Mouse (Mus musculus): ENCODE results near the gene Cdkn1b. TPM values are rescaled to one million over a fixed set of nuclear protein-coding genes. Genes with fewer than 3 reads are reported as not detected.

Cdkn1b gene
- total RNA-seq (2017), result 74.5 and 98.0 TPM in 2 replicates

GRCm38 (mm10) chr6:134920190-134921013 lies at the start of gene Cdkn1b:
Gene Cdkn1b (plus strand): TSS chr6:134920401.
- peak; percentile 75 to 79 for ATAC-seq (replicated peaks in 1 of 2; ENCODE audit: insufficient read depth in 1 of 2, low FRiP score in 2 of 2, low TSS enrichment in 1 of 2, low read depth in 1 of 2, poor library complexity in 2 of 2, severe bottlenecking in 2 of 2)

GRCm38 (mm10) chr6:134870887-134871286 lies 49.3 kb upstream of the Cdkn1b start:
- no peak for ATAC-seq (replicated peaks in 1 of 2; ENCODE audit: insufficient read depth in 1 of 2, low FRiP score in 2 of 2, low TSS enrichment in 1 of 2, low read depth in 1 of 2, poor library complexity in 2 of 2, severe bottlenecking in 2 of 2)

- ATAC-seq (replicated peaks in 1 of 2; ENCODE audit: insufficient read depth in 1 of 2, low FRiP score in 2 of 2, low TSS enrichment in 1 of 2, low read depth in 1 of 2, poor library complexity in 2 of 2, severe bottlenecking in 2 of 2), result no peak
Observed at GRCm38 (mm10) chr6:134872236-134872635, 48.0 kb upstream of the Cdkn1b start.

GRCm38 (mm10) chr6:134873018-134873417 lies 47.2 kb upstream of the Cdkn1b start:
- no peak for ATAC-seq (replicated peaks in 1 of 2; ENCODE audit: insufficient read depth in 1 of 2, low FRiP score in 2 of 2, low TSS enrichment in 1 of 2, low read depth in 1 of 2, poor library complexity in 2 of 2, severe bottlenecking in 2 of 2)

GRCm38 (mm10) chr6:134876795-134877194 lies 43.4 kb upstream of the Cdkn1b start:
- ATAC-seq (replicated peaks in 1 of 2; ENCODE audit: insufficient read depth in 1 of 2, low FRiP score in 2 of 2, low TSS enrichment in 1 of 2, low read depth in 1 of 2, poor library complexity in 2 of 2, severe bottlenecking in 2 of 2), result peak in 1 of 2 experiments; percentile 58; a peak in 2 of 4 replicates

GRCm38 (mm10) chr6:134877276-134877675 lies 42.9 kb upstream of the Cdkn1b start:
- no peak for ATAC-seq (replicated peaks in 1 of 2; ENCODE audit: insufficient read depth in 1 of 2, low FRiP score in 2 of 2, low TSS enrichment in 1 of 2, low read depth in 1 of 2, poor library complexity in 2 of 2, severe bottlenecking in 2 of 2)

GRCm38 (mm10) chr6:134877892-134878291 lies 42.3 kb upstream of the Cdkn1b start:
- ATAC-seq (replicated peaks in 1 of 2; ENCODE audit: insufficient read depth in 1 of 2, low FRiP score in 2 of 2, low TSS enrichment in 1 of 2, low read depth in 1 of 2, poor library complexity in 2 of 2, severe bottlenecking in 2 of 2), result no peak

GRCm38 (mm10) chr6:134879556-134879955 lies 40.6 kb upstream of the Cdkn1b start:
- ATAC-seq (replicated peaks in 1 of 2; ENCODE audit: insufficient read depth in 1 of 2, low FRiP score in 2 of 2, low TSS enrichment in 1 of 2, low read depth in 1 of 2, poor library complexity in 2 of 2, severe bottlenecking in 2 of 2), result no peak

GRCm38 (mm10) chr6:134880046-134880445 lies 40.2 kb upstream of the Cdkn1b start:
- ATAC-seq (replicated peaks in 1 of 2; ENCODE audit: insufficient read depth in 1 of 2, low FRiP score in 2 of 2, low TSS enrichment in 1 of 2, low read depth in 1 of 2, poor library complexity in 2 of 2, severe bottlenecking in 2 of 2), result no peak

GRCm38 (mm10) chr6:134883661-134884060 lies 36.5 kb upstream of the Cdkn1b start:
- no peak for ATAC-seq (replicated peaks in 1 of 2; ENCODE audit: insufficient read depth in 1 of 2, low FRiP score in 2 of 2, low TSS enrichment in 1 of 2, low read depth in 1 of 2, poor library complexity in 2 of 2, severe bottlenecking in 2 of 2)

GRCm38 (mm10) chr6:134885515-134885914 lies 34.7 kb upstream of the Cdkn1b start:
- no peak for ATAC-seq (replicated peaks in 1 of 2; ENCODE audit: insufficient read depth in 1 of 2, low FRiP score in 2 of 2, low TSS enrichment in 1 of 2, low read depth in 1 of 2, poor library complexity in 2 of 2, severe bottlenecking in 2 of 2)

GRCm38 (mm10) chr6:134886475-134886874 lies 33.7 kb upstream of the Cdkn1b start:
- no peak for ATAC-seq (replicated peaks in 1 of 2; ENCODE audit: insufficient read depth in 1 of 2, low FRiP score in 2 of 2, low TSS enrichment in 1 of 2, low read depth in 1 of 2, poor library complexity in 2 of 2, severe bottlenecking in 2 of 2)

- ATAC-seq (replicated peaks in 1 of 2; ENCODE audit: insufficient read depth in 1 of 2, low FRiP score in 2 of 2, low TSS enrichment in 1 of 2, low read depth in 1 of 2, poor library complexity in 2 of 2, severe bottlenecking in 2 of 2), result no peak
Observed at GRCm38 (mm10) chr6:134887008-134887407, 33.2 kb upstream of the Cdkn1b start.

- ATAC-seq (replicated peaks in 1 of 2; ENCODE audit: insufficient read depth in 1 of 2, low FRiP score in 2 of 2, low TSS enrichment in 1 of 2, low read depth in 1 of 2, poor library complexity in 2 of 2, severe bottlenecking in 2 of 2), result no peak
Observed at GRCm38 (mm10) chr6:134887711-134888449, 32.3 kb upstream of the Cdkn1b start.

- ATAC-seq (replicated peaks in 1 of 2; ENCODE audit: insufficient read depth in 1 of 2, low FRiP score in 2 of 2, low TSS enrichment in 1 of 2, low read depth in 1 of 2, poor library complexity in 2 of 2, severe bottlenecking in 2 of 2), result no peak
Observed at GRCm38 (mm10) chr6:134888563-134889017, 31.6 kb upstream of the Cdkn1b start.

GRCm38 (mm10) chr6:134889763-134890162 lies 30.4 kb upstream of the Cdkn1b start:
- no peak for ATAC-seq (replicated peaks in 1 of 2; ENCODE audit: insufficient read depth in 1 of 2, low FRiP score in 2 of 2, low TSS enrichment in 1 of 2, low read depth in 1 of 2, poor library complexity in 2 of 2, severe bottlenecking in 2 of 2)

GRCm38 (mm10) chr6:134890436-134890835 lies 29.8 kb upstream of the Cdkn1b start:
- no peak for ATAC-seq (replicated peaks in 1 of 2; ENCODE audit: insufficient read depth in 1 of 2, low FRiP score in 2 of 2, low TSS enrichment in 1 of 2, low read depth in 1 of 2, poor library complexity in 2 of 2, severe bottlenecking in 2 of 2)

All from hematopoietic stem cell, adult 5-6 weeks (primary cell).